Mouse (Mus musculus) hindbrain, postnatal 0 days (tissue): Measurements from ENCODE around the gene Gtf2i. TPM values are rescaled to one million over a fixed set of nuclear protein-coding genes. Genes with fewer than 3 reads are reported as not detected.

ENCODE experiments used
- ATAC-seq: fragments of 200-750 bp; cut with Nextera tagmentation; 2 replicates; pipeline ENCODE4 v1.8.0; 2017; ENCODE audit warnings: mild to moderate bottlenecking, moderate TSS enrichment, moderate library complexity
- DNase-seq: peaks from one replicate; pipeline ENCODE4 v3.0.0-alpha.2; 2015; ENCODE audit warnings: low spot score
- H3K27ac ChIP-seq: fragments of 300-500 bp; sonication (generic); 2 replicates; pipeline ENCODE4 v1.5.1; 2014; ENCODE audit warnings: mild to moderate bottlenecking
- H3K27me3 ChIP-seq: fragments of 300-500 bp; sonication (generic); 2 replicates; pipeline ENCODE4 v1.6.1; 2014; ENCODE audit warnings: low read length, mixed read lengths; ENCODE audit not compliant: insufficient read depth
- H3K36me3 ChIP-seq: fragments of 300-500 bp; sonication (generic); 2 replicates; pipeline ENCODE4 v1.6.1; 2014; ENCODE audit warnings: low read length, mixed read lengths; ENCODE audit not compliant: insufficient read depth
- H3K4me1 ChIP-seq: fragments of 300-500 bp; sonication (generic); 2 replicates; pipeline ENCODE4 v1.6.1; 2014; ENCODE audit warnings: antibody characterized with exemption, low read length, mixed read lengths; ENCODE audit not compliant: insufficient read depth
- H3K4me2 ChIP-seq: fragments of 300-500 bp; sonication (generic); 2 replicates; pipeline ENCODE4 v1.6.1; 2014; ENCODE audit warnings: low read depth, mild to moderate bottlenecking, low read length, moderate library complexity, mixed read lengths
- H3K4me3 ChIP-seq: fragments of 300-500 bp; sonication (generic); 2 replicates; pipeline ENCODE4 v1.5.1; 2014; ENCODE audit warnings: low read length
- H3K9ac ChIP-seq: fragments of 300-500 bp; sonication (generic); replicated peaks from 2 replicates; pipeline ENCODE4 v1.6.1; 2014; ENCODE audit warnings: mild to moderate bottlenecking, low read length, moderate library complexity, mixed read lengths
- H3K9me3 ChIP-seq: fragments of 300-500 bp; sonication (generic); 2 replicates; pipeline ENCODE4 v1.6.1; 2016; ENCODE audit warnings: low read length, mixed read lengths
- CTCF ChIP-seq: IDR thresholded peaks from 2 replicates; pipeline ENCODE4 v1.5.1; 2016; ENCODE audit warnings: antibody characterized with exemption, control low read depth, low read depth
- WGBS: fragments of 180-500 bp; shearing (Covaris S2); extraction: QIAGEN DNeasy Blood & Tissue Kit; methylation state at CpG from one replicate; pipeline ENCODE4 v1.1.7; 2014; 5-methylcytosine and 5-hydroxymethylcytosine counted together
- polyA plus RNA-seq: library from polyadenylated mRNA; unstranded; fragments of >200 nt; fragmentation: Nextera tagmentation; extraction: Ambion mirVana; gene quantifications from 2 replicates; pipeline ENCODE4 v1.2.1, GENCODE M21; 2015
- total RNA-seq: library from RNA; depleted of rRNA; stranded (reverse); fragments of >200 nt; gene quantifications from 2 replicates; pipeline ENCODE4 v1.2.3, GENCODE M21; 2014

The Gtf2i gene
- total and polyA plus RNA-seq, 2 experiments from 2014 or later: 85.6 to 103 TPM

GRCm38 (mm10) chr5:134323869-134324268 is 9.3 kb upstream of the Gtf2i start:
- no peaks in the 10 kb centered on the region for H3K9me3 ChIP-seq

GRCm38 (mm10) chr5:134323311-134323710 is 8.8 kb upstream of the Gtf2i start:
- TF ChIP-seq CTCF: no peak
- Histone ChIP-seq H3K4me3 (no peak overlapping the region), H3K27ac (no peak overlapping the region), H3K4me2 (no peak overlapping the region), H3K36me3 (no peaks in the 10 kb centered on the region), H3K9me3 (no peaks in the 10 kb centered on the region), H3K9ac (no peak overlapping the region), H3K27me3 (no peaks in the 10 kb centered on the region), H3K4me1 (no peaks in the 10 kb centered on the region)
- no peak for DNase-seq
- 91% methylated on average over 13 of the region's 13 CpGs for WGBS
- no peak for ATAC-seq

More at GRCm38 (mm10) chr5:134323869-134324268, 9.3 kb upstream of the Gtf2i start:
- Histone ChIP-seq H3K4me2 (no peak overlapping the region), H3K27me3 (no peaks in the 10 kb centered on the region), H3K4me3 (no peak overlapping the region), H3K9ac (no peak overlapping the region), H3K36me3 (no peaks in the 10 kb centered on the region), H3K4me1 (no peaks in the 10 kb centered on the region), H3K27ac (no peak overlapping the region)
- ATAC-seq: no peak
- no peak for DNase-seq
- 65% methylated on average over 2 of the region's 2 CpGs for WGBS
- TF ChIP-seq CTCF: no peak

- no peaks in the 10 kb centered on the region for H3K36me3 ChIP-seq
- no peak for DNase-seq
- H3K4me1 ChIP-seq: no peaks in the 10 kb centered on the region
- no peak overlapping the region for H3K9ac ChIP-seq
- H3K4me3 ChIP-seq: no peak overlapping the region
- no peak for TF ChIP-seq CTCF
- no peak overlapping the region for H3K4me2 ChIP-seq
- no peak for ATAC-seq
- no peak overlapping the region for H3K27ac ChIP-seq
- H3K27me3 ChIP-seq: no peaks in the 10 kb centered on the region
- H3K9me3 ChIP-seq: no peaks in the 10 kb centered on the region
- WGBS: 83% methylated on average over 13 of the region's 13 CpGs
These were observed 7.8 kb upstream of the Gtf2i start for GRCm38 (mm10) chr5:134322355-134322754.

- Histone ChIP-seq H3K36me3 (no peaks in the 10 kb centered on the region), H3K9me3 (no peaks in the 10 kb centered on the region), H3K4me1 (no peaks in the 10 kb centered on the region; the same call in 1 of the 2 replicates), H3K4me3 (no peak overlapping the region), H3K4me2 (no peak overlapping the region), H3K27me3 (no peaks in the 10 kb centered on the region), H3K9ac (no peak overlapping the region), H3K27ac (no peak overlapping the region)
- ATAC-seq (no peak), DNase-seq (no peak)
- no peak for TF ChIP-seq CTCF
- 76% methylated on average over 7 of the region's 7 CpGs for WGBS
These were observed 7.1 kb upstream of the Gtf2i start for GRCm38 (mm10) chr5:134321699-134322098.

GRCm38 (mm10) chr5:134318903-134319302 is 4.3 kb upstream of the Gtf2i start:
- Histone ChIP-seq H3K4me3 (no peak overlapping the region), H3K27ac (no peak overlapping the region), H3K9ac (no peak overlapping the region), H3K36me3 (no peaks in the 10 kb centered on the region), H3K4me2 (no peak overlapping the region), H3K4me1 (no peaks in the 10 kb centered on the region; the same call in 1 of the 2 replicates), H3K9me3 (no peaks in the 10 kb centered on the region), H3K27me3 (no peaks in the 10 kb centered on the region)
- ATAC-seq (no peak), DNase-seq (no peak)
- WGBS: 88% methylated on average over 6 of the region's 6 CpGs
- TF ChIP-seq CTCF: no peak

GRCm38 (mm10) chr5:134316721-134317120 is 2.2 kb upstream of the Gtf2i start:
- ATAC-seq (no peak), DNase-seq (peak; percentile 58)
- no peak for TF ChIP-seq CTCF
- no peaks in the 10 kb centered on the region for H3K9me3 ChIP-seq
- WGBS: 42% methylated on average over 7 of the region's 7 CpGs
- no peak overlapping the region for H3K9ac ChIP-seq
- no peak overlapping the region for H3K4me2 ChIP-seq
- H3K27ac ChIP-seq: peak overlapping the region; percentile 100; the same call in 1 of the 2 replicates
- H3K27me3 ChIP-seq: no peaks in the 10 kb centered on the region
- H3K4me3 ChIP-seq: no peak overlapping the region
- peaks cover 4% of the 10 kb centered on the region for H3K4me1 ChIP-seq
- H3K36me3 ChIP-seq: no peaks in the 10 kb centered on the region

GRCm38 (mm10) chr5:134315623-134316350 is 1.2 kb upstream of the Gtf2i start:
- H3K4me3 ChIP-seq: peak overlapping the region; percentile 90
- H3K9ac ChIP-seq: peak overlapping the region; percentile 99; the same call in 1 of the 2 replicates
- H3K4me2 ChIP-seq: peak overlapping the region; percentile 63
- H3K27ac ChIP-seq: peak overlapping the region; percentile 100
- WGBS: 2% methylated on average over 25 of the region's 25 CpGs
- peak; percentile 37 for TF ChIP-seq CTCF
- DNase-seq: peak; percentile 84
- H3K36me3 ChIP-seq: no peaks in the 10 kb centered on the region
- ATAC-seq: no peak
- no peaks in the 10 kb centered on the region for H3K27me3 ChIP-seq
- no peaks in the 10 kb centered on the region for H3K9me3 ChIP-seq
- H3K4me1 ChIP-seq: peaks cover 4% of the 10 kb centered on the region
